Mouse (Mus musculus): ENCODE measurements around the gene Ruvbl2. TPM values are rescaled to one million over a fixed set of nuclear protein-coding genes. Genes with fewer than 3 reads are reported as not detected.
"Not testable (repeated sequence)": the region's sequence is repeated elsewhere in the genome, so short reads cannot be mapped to it uniquely, and the experiment has no call there.

Ruvbl2 gene
- polyA plus RNA-seq, 1 experiment from 2014 or later = 82.1 TPM

DNA sequence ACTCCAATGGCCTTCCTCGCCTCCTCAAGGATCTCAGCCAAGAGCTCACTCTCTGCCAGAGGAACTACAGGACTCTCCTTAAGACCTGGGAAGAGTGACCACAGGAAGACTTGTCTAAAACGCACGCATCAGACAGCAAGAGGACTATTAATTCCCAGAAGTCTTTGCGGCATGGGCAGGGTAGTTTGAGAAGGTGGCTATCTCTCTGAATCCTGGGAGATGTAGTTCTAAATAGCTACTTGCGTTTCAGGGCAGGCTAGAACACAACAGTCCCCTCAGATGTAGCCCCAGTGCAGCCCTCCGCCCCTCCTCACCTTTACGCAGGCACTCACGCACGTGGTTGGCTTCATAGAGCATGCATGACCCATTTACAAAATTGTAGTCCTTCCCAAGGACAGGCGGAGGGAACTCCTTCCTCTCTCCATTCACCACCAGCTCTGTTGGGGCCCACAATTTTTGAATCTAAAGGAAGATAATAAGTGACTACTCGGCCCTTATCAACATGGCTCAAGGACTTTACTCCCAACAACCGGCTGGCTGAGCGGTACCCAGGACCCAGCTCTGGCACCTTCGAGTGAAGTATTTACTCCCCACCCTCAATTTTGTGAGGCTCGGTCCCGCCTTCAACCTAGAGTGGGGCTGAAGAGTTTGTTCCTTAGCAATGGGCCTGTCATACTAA is 37.5 kb upstream of the Ruvbl2 start:
- no peaks in the 10 kb centered on the region for H3K27me3 ChIP-seq
- no peak for DNase-seq (ENCODE audit: low read depth, low spot score)
- ChIA-PET CTCF (interaction anchor here (1.3 to 9.4 kb wide), 5 partner anchors 10 to 208 kb away, joined by 4 to 116 read pairs (median 14); partner anchors contain the start of genes Bax and Ntn5), POLR2A (interaction anchor here (0.8 to 1.2 kb wide), 3 partner anchors 47 to 89 kb away, joined by 3 to 4 read pairs (median 3); no protein-coding TSS in a partner anchor)
- no peak for TF ChIP-seq CTCF (IDR thresholded peaks at IDR 0.05)
- in situ Hi-C loops (cut with MboI; ENCODE audit: low pct_unique_long_range_greater_than_20kb) = loop anchor here (5.0 kb wide), 2 partner anchors 87 to 207 kb away; partner anchors contain the start of gene Ntn5
- ATAC-seq = no peak

DNA sequence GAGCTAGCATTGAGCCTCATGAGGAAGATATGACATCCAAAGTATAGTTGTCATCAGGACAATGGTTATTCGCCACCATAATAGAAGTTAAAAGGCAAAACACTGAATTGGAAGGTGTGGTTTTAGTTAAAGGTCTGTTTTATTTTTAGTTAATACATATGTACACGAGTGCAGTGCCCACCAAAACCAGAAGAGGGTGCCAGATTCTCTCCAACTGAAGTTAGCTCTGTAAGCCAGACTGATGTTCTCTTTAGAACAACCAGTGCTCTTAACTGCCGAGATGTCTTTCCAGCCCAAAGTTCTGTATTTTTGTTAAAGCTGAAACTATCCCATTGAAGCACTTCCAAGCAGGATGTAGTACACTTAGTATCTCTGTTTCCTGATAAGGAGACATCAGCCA is 33.0 kb upstream of the Ruvbl2 start:
- in situ Hi-C loops (cut with MboI; ENCODE audit: low pct_unique_long_range_greater_than_20kb) = no loop called here
- ChIA-PET CTCF (interaction anchor here (0.7 to 9.4 kb wide), 15 partner anchors 10 to 136 kb away, joined by 3 to 116 read pairs (median 3); partner anchors contain the start of gene Nucb1), POLR2A (interaction anchor here (1.1 to 1.7 kb wide), 2 partner anchors 56 to 91 kb away, joined by 3 to 4 read pairs; partner anchors contain the start of genes Plekha4 and Ppp1r15a)
- DNase-seq (ENCODE audit: low read depth, low spot score) (no peak), ATAC-seq (no peak)
- TF ChIP-seq CTCF (IDR thresholded peaks at IDR 0.05) = peak; percentile 81
- no peaks in the 10 kb centered on the region for H3K27me3 ChIP-seq

GRCm38 (mm10) chr7:45467090-45467670 is 29.3 kb upstream of the Ruvbl2 start:
- TF ChIP-seq CTCF (IDR thresholded peaks at IDR 0.05) = no peak
- in situ Hi-C loops (cut with MboI; ENCODE audit: low pct_unique_long_range_greater_than_20kb) = no loop called here
- CTCF ChIA-PET = interaction anchor here (1.6 to 3.5 kb wide), 2 partner anchors 9 to 215 kb away, joined by 4 to 14 read pairs; no protein-coding TSS in a partner anchor
- ATAC-seq (no peak), DNase-seq (ENCODE audit: low read depth, low spot score) (no peak)
- H3K27me3 ChIP-seq = no peaks in the 10 kb centered on the region
- POLR2A ChIA-PET = interaction anchor here (0.7 to 1.7 kb wide), 4 partner anchors 9 to 77 kb away, joined by 3 to 7 read pairs (median 4); no protein-coding TSS in a partner anchor

DNA sequence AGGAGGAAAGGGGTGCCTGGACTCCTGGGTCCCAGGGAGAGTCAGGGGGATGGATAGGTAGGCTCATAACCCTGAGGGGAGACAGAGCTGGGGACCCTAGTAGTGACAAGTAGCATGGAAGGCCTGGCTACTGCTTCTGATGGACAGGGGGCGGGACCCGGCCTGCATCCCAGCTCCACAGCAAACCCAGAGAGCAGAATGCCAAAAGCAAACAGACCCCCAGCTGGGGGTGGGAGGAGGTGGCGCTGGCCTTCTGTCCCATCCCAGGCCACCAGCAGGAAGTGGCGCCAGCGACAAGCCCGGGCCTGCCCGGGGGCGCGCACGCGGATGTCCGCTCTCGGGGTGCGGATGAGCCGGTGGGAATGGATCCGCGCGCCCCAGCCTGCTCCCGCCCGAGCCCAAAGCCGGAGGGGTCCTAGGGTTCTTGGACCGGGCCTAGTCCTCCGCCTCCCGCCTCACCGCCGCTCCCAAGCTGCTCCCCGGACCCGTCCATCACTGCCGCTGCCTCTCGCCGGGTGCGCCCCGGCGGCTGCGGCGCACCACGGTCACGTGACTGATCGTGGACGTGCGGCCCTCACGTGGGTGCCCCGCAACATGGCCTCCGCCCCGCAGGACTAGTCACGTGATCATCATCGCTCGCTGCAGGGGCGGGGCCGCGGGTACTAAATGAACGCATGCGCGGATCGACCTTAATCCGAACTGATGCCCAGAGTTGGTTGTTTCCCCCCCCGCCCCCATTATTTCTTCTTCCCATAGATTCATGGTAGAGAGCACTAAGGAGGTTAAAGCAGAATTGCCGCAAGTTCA is 28.6 kb upstream of the Ruvbl2 start, which contains the start of gene Bax:
TSS of gene Bax (minus strand) at position 616 of the 807 bp plus-strand sequence.
- in situ Hi-C loops (cut with MboI; ENCODE audit: low pct_unique_long_range_greater_than_20kb) = no loop called here
- no peaks in the 10 kb centered on the region for H3K27me3 ChIP-seq
- ATAC-seq (peak; percentile 48), DNase-seq (ENCODE audit: low read depth, low spot score) (no peak)
- TF ChIP-seq CTCF (IDR thresholded peaks at IDR 0.05) = no peak
- ChIA-PET CTCF (interaction anchor here (1.2 to 3.5 kb wide), 4 partner anchors 10 to 216 kb away, joined by 3 to 14 read pairs (median 5); no protein-coding TSS in a partner anchor), POLR2A (interaction anchor here (0.7 to 1.7 kb wide), 7 partner anchors 9 to 105 kb away, joined by 3 to 7 read pairs (median 4); partner anchors contain the start of genes Plekha4 and Ppp1r15a)

- DNase-seq (ENCODE audit: low read depth, low spot score) (no peak), ATAC-seq (no peak)
- POLR2A ChIA-PET = interaction anchor here (0.8 to 1.1 kb wide), 4 partner anchors 9 to 106 kb away, joined by 3 to 4 read pairs (median 4); partner anchors contain the start of genes Plekha4 and Ppp1r15a
- in situ Hi-C loops (cut with MboI; ENCODE audit: low pct_unique_long_range_greater_than_20kb) = no loop called here
- CTCF ChIA-PET = interaction anchor here (1.2 to 3.5 kb wide), 4 partner anchors 9 to 217 kb away, joined by 3 to 14 read pairs (median 5); no protein-coding TSS in a partner anchor
- TF ChIP-seq CTCF (IDR thresholded peaks at IDR 0.05) = no peak
- H3K27me3 ChIP-seq = no peaks in the 10 kb centered on the region
Measured at GRCm38 (mm10) chr7:45465549-45465948, 27.7 kb upstream of the Ruvbl2 start.

DNA sequence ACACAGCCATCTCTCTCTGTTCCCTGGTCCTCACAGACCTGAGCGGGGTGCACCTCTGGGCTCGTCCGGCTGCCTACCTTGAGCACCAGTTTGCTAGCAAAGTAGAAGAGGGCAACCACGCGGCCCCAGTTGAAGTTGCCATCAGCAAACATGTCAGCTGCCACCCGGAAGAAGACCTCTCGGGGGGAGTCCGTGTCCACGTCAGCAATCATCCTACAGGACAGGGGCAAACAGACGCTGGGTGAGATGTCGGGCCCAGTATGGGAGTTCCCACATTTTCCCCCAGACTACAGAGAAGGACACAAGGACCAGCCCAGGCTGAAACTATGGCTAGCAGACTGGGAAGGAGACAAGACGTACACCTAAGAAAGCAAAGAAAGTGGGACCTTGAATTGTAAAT is 27.2 kb upstream of the Ruvbl2 start:
- TF ChIP-seq CTCF (IDR thresholded peaks at IDR 0.05) = no peak
- in situ Hi-C loops (cut with MboI; ENCODE audit: low pct_unique_long_range_greater_than_20kb) = no loop called here
- no peaks in the 10 kb centered on the region for H3K27me3 ChIP-seq
- CTCF ChIA-PET = interaction anchor here (1.8 to 3.5 kb wide), 2 partner anchors 9 to 11 kb away, joined by 6 to 14 read pairs; no protein-coding TSS in a partner anchor
- ATAC-seq (no peak), DNase-seq (ENCODE audit: low read depth, low spot score) (no peak)
- POLR2A ChIA-PET = interaction anchor here (0.8 to 1.0 kb wide), 2 partner anchors 9 to 61 kb away, joined by 3 to 4 read pairs; partner anchors contain the start of genes Plekha4 and Ppp1r15a

DNA sequence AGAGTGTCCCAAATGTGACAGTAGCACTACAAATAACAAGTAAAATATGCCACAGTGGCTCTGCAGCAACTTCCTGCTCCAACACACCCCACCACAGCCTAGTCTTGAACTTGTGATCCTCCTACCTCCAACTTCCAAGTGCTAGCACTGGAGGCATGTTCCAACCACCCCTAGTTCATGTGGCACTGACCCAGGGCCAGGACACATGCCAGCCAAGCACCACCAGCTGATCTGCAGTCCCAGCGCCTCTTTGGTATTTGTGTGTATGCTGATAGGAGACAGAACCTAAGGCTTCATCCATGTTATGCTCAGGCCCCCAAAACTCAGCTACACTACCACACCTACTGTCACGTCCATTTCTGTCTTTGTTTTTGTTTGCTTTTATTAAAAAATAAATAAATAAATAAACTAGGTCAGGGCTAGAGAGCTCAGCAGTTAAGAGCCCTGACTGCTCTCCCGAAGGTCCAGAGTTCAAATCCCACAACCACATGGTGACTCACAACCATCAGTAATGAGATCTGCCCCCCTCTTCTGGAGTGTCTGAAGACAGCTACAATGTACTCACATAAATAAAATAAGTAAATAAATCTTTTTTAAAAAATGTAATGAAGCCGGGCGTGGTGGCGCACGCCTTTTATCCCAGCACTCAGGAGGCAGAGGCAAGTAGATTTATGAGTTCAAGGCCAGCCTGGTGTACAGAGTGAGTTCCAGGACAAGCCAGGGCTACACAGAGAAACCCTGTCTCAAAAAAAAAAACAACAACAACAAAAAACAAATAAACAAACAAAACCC is 26.3 kb upstream of the Ruvbl2 start:
- POLR2A ChIA-PET = no interaction called here
- no peaks in the 10 kb centered on the region for H3K27me3 ChIP-seq
- TF ChIP-seq CTCF (IDR thresholded peaks at IDR 0.05) = no peak
- ATAC-seq (no peak), DNase-seq (ENCODE audit: low read depth, low spot score) (no peak)
- in situ Hi-C loops (cut with MboI; ENCODE audit: low pct_unique_long_range_greater_than_20kb) = no loop called here
- CTCF ChIA-PET = interaction anchor here (1.2 to 3.5 kb wide), 3 partner anchors 12 to 30 kb away, joined by 3 to 14 read pairs (median 3); partner anchors contain the start of gene Gys1

- POLR2A ChIA-PET = interaction anchor here (0.7 kb wide), 1 partner anchor 30 kb away, joined by 3 read pairs; no protein-coding TSS in a partner anchor
- ATAC-seq; DNase-seq (ENCODE audit: low read depth, low spot score); H3K27me3 ChIP-seq; in situ Hi-C loops (cut with MboI; ENCODE audit: low pct_unique_long_range_greater_than_20kb): not testable (repeated sequence)
- CTCF ChIA-PET = interaction anchor here (0.8 kb wide), 1 partner anchor 48 kb away, joined by 3 read pairs; the partner anchor contains the start of gene Nucb1
Measured at GRCm38 (mm10) chr7:45462868-45463267, 25.0 kb upstream of the Ruvbl2 start.

DNA sequence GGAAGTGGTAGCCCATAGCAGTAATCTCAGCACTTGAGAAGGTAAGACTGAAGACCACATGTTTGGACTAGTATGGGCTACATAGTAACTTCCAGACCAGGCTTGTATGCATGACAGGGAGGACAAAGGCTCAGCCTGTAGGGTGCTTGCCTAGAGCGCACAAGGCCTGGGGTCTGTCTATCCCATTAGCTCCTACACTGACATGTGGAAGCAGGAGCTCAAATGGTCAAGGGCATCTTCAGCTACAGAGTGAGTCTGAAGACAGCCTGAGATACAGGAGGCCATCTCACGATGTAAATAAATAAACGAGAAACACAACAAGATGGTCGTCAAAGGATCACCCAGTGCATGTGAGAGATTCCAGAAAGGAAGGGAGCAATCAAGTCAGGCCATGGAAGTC is 24.4 kb upstream of the Ruvbl2 start:
- no peaks in the 10 kb centered on the region for H3K27me3 ChIP-seq
- CTCF ChIA-PET = interaction anchor here (0.8 kb wide), 1 partner anchor 48 kb away, joined by 3 read pairs; the partner anchor contains the start of gene Nucb1
- DNase-seq (ENCODE audit: low read depth, low spot score) (no peak), ATAC-seq (no peak)
- POLR2A ChIA-PET = no interaction called here
- no peak for TF ChIP-seq CTCF (IDR thresholded peaks at IDR 0.05)
- in situ Hi-C loops (cut with MboI; ENCODE audit: low pct_unique_long_range_greater_than_20kb) = no loop called here

Data from Patski (cell line).